In the genomic region with DNA sequence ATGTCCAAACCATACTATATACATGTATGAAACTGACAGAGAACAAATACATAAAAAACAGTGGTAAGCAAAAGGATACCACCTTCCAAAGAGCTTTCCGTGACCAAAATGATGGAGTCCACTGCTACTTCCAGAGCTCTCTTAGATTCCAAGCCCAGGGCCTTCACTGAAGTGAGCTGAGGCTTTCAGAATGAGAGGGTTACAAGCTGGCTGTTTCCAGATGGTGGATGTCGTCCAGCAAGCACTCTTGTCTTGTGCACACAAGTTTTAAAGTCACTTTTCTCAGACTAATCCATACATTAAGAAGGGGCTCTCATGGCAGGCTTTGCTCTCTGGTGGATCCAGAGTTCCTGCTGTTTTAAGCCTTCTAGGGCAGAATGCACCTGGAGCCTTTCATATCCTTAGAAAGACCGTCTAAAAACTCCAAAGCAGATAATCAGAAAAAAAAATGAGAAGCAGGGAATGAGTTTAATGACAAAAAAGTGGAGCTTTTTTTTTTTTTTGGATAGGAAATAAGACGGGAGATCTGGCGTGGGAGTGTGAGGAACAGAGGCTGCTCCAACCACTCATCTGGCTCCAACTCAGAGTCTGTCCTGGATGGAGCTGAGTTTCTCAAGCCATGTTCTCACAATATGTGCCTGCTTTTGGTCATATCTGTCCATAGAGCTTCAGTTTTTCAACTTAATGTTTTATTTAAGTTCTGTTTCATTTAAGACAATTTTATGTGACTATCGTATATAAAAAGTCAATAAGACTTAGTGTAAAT, we compare ENCODE assay signal across 21 mouse cellular contexts.
A peak's percentile ranks its signal among the peaks of the same experiment; 100 is the strongest.
DNase-seq lines count a peak whose midpoint lies in the region; ATAC-seq and TF ChIP-seq lines count a peak whose summit lies in the region.
"Had no signal": no experiment of that assay in that cellular context is flagged by ENCODE, and none has a peak within 500 bp of the region (broad histone marks: within the 10 kb centered on the region; RNA-seq: fewer than 3 reads in every experiment).

No protein-coding gene starts in this region.

- no peak overlapping the region for H3K9ac ChIP-seq in lung, postnatal 0 days (replicated peaks; ENCODE audit: low read depth)
- H3K9ac ChIP-seq: embryonic facial prominence, embryonic 12.5 days; forebrain, embryonic 15.5 days; hindbrain, embryonic 12.5 days; limb, embryonic 12.5 days; liver, embryonic 14.5 days had no signal

- H3K36me3 ChIP-seq in lung, postnatal 0 days (ENCODE audit: insufficient read depth, low read length), result no peaks in the 10 kb centered on the region
- H3K36me3 ChIP-seq: embryonic facial prominence, embryonic 12.5 days; forebrain, embryonic 15.5 days; hindbrain, embryonic 12.5 days; limb, embryonic 12.5 days; midbrain, embryonic 10.5 days had no signal

- H3K9me3 ChIP-seq in lung, postnatal 0 days (ENCODE audit: low read length), result no peaks in the 10 kb centered on the region
- H3K9me3 ChIP-seq: embryonic facial prominence, embryonic 12.5 days; forebrain, embryonic 15.5 days; hindbrain, embryonic 12.5 days; limb, embryonic 12.5 days; midbrain, embryonic 10.5 days had no signal

- no peak for DNase-seq in frontal cortex, postnatal 10 days (ENCODE audit: low spot score in 2 of 2)
- DNase-seq in heart, adult 8-10 months (ENCODE audit: low spot score), result peak; percentile 36
- DNase-seq in heart, postnatal 25 days (ENCODE audit: low spot score), result no peak
- peak; percentile 5 for DNase-seq in lung, postnatal 0 days (ENCODE audit: low spot score)
- DNase-seq in lung, adult 18-20 months, result no peak
- DNase-seq in urinary bladder, postnatal 4 days (ENCODE audit: low spot score in 2 of 2), result no peak
- DNase-seq: adrenal gland, adult 8-10 months; cerebellum, adult 9-11 months; kidney, adult 2 months; kidney, postnatal 25 days; thymus, postnatal 14 days had no signal

- no peak overlapping the region for H3K4me2 ChIP-seq in lung, postnatal 0 days (replicated peaks; ENCODE audit: low read depth, low read length)
- H3K4me2 ChIP-seq: embryonic facial prominence, embryonic 12.5 days; forebrain, embryonic 15.5 days; hindbrain, embryonic 12.5 days; limb, embryonic 12.5 days had no signal

- WGBS in lung, postnatal 0 days, result 60% methylated on average over 6 of the region's 6 CpGs

- ATAC-seq in frontal cortex, adult (ENCODE audit: low TSS enrichment), result peak; percentile 78
- no peak for ATAC-seq in lung, postnatal 0 days
- ATAC-seq: CD4-positive, CD25-positive, alpha-beta regulatory T cell, adult 4 months; forebrain, embryonic 15.5 days; Patski had no signal

- intact Hi-C loops in heart, postnatal 25 days (cut with DNase I), result no loop called here

- H3K27me3 ChIP-seq in lung, postnatal 0 days (replicated peaks; ENCODE audit: insufficient read depth, low read length), result no peaks in the 10 kb centered on the region
- H3K27me3 ChIP-seq: embryonic facial prominence, embryonic 12.5 days; forebrain, embryonic 15.5 days; hindbrain, embryonic 12.5 days; limb, embryonic 12.5 days; Patski had no signal

- H3K4me1 ChIP-seq in lung, postnatal 0 days (ENCODE audit: insufficient read depth, low read depth, low read length), result no peaks in the 10 kb centered on the region
- H3K4me1 ChIP-seq: embryonic facial prominence, embryonic 12.5 days; forebrain, embryonic 15.5 days; limb, embryonic 12.5 days; midbrain, embryonic 10.5 days had no signal

- TF ChIP-seq EP300 in lung, postnatal 0 days (IDR thresholded peaks at IDR 0.05), result no peak

- no peak for TF ChIP-seq CTCF in lung, postnatal 0 days (IDR thresholded peaks at IDR 0.05)

- no peak overlapping the region for H3K4me3 ChIP-seq in lung, postnatal 0 days (ENCODE audit: low read depth, low read length)
- H3K4me3 ChIP-seq: embryonic facial prominence, embryonic 12.5 days; forebrain, embryonic 15.5 days; hindbrain, embryonic 12.5 days; limb, embryonic 12.5 days; midbrain, embryonic 10.5 days had no signal

- no peak overlapping the region for H3K27ac ChIP-seq in lung, postnatal 0 days (ENCODE audit: low read length)
- H3K27ac ChIP-seq: embryonic facial prominence, embryonic 12.5 days; forebrain, embryonic 15.5 days; hindbrain, embryonic 12.5 days; limb, embryonic 12.5 days; liver, embryonic 14.5 days; macrophage; midbrain, embryonic 10.5 days had no signal

Comparison
In these comparisons a context has a peak if more than half of its experiments do, and no peak if none do; other contexts are left out.
1. DNase-seq: peak in heart, adult 8-10 months (single experiment) and lung, postnatal 0 days (single experiment); none in frontal cortex, postnatal 10 days (0 of 2), heart, postnatal 25 days (single experiment), lung, adult 18-20 months (0 of 2) and urinary bladder, postnatal 4 days (0 of 2).